Mouse (Mus musculus) spleen, adult 2 months (tissue): ENCODE data around the gene Msantd2. TPM values are rescaled to one million over a fixed set of nuclear protein-coding genes. Genes with fewer than 3 reads are reported as not detected.
A peak's percentile ranks its signal among the peaks of the same experiment; 100 is the strongest.

Source experiments
- DNase-seq, 2 experiments: peaks; one replicate each; pipeline versions ENCODE4 v3.0.0 to v3.0.0-alpha.2; 2012 to 2021; ENCODE audit warnings: low spot score in 2 of 2, low read depth in 1 of 2
- H3K27ac ChIP-seq: fragments of 200-500 bp; 2 replicates; pipeline ENCODE4 v1.5.1; 2012; ENCODE audit warnings: low read length, inconsistent platforms; ENCODE audit not compliant: insufficient read depth
- H3K27me3 ChIP-seq: fragments of 200-500 bp; 2 replicates; pipeline ENCODE4 v1.6.1; 2012; ENCODE audit warnings: mild to moderate bottlenecking, moderate library complexity, low read length, inconsistent platforms; ENCODE audit not compliant: control insufficient read depth, insufficient read depth
- H3K36me3 ChIP-seq: fragments of 200-500 bp; 2 replicates; pipeline ENCODE4 v1.6.1; 2012; ENCODE audit warnings: mild to moderate bottlenecking, low read length, inconsistent platforms; ENCODE audit not compliant: control insufficient read depth, insufficient read depth
- H3K4me1 ChIP-seq: fragments of 200-500 bp; 2 replicates; pipeline ENCODE4 v1.6.1; 2011; ENCODE audit warnings: inconsistent platforms; ENCODE audit not compliant: control insufficient read depth, insufficient read depth, insufficient read length
- H3K4me3 ChIP-seq: fragments of 200-500 bp; 2 replicates; pipeline ENCODE4 v1.5.1; 2011; ENCODE audit warnings: mild to moderate bottlenecking, inconsistent platforms; ENCODE audit not compliant: insufficient read depth, insufficient read length; ENCODE audit errors: extremely low read depth
- CTCF ChIP-seq: fragments of 200-500 bp; IDR thresholded peaks from 2 replicates; pipeline ENCODE4 v1.5.1; 2011; ENCODE audit warnings: mild to moderate bottlenecking, inconsistent platforms; ENCODE audit not compliant: insufficient read depth, insufficient read length, insufficient replicate concordance; ENCODE audit errors: extremely low read depth
- POLR2A ChIP-seq: fragments of 200-500 bp; IDR thresholded peaks from 2 replicates; pipeline ENCODE4 v1.6.1; 2011; ENCODE audit warnings: low read depth, low read length, inconsistent platforms
- WGBS: fragments of 180-500 bp; shearing (Covaris S2); methylation state at CpG from one replicate; pipeline ENCODE4 v1.1.7; 2018; 5-methylcytosine and 5-hydroxymethylcytosine counted together
- polyA plus RNA-seq: library from polyadenylated mRNA; depleted of rRNA; stranded (reverse); fragments of >200 nt; gene quantifications from 2 replicates; pipeline ENCODE4 v1.2.3, GENCODE M21; 2012

The Msantd2 gene
- polyA plus RNA-seq, 1 experiment, result 18.6 TPM

GRCm38 (mm10) chr9:37545847-37546452, 56.8 kb downstream of the Msantd2 start:
- no peak overlapping the region for H3K4me3 ChIP-seq
- no peak for DNase-seq
- TF ChIP-seq CTCF (no peak), POLR2A (no peak)
- peaks cover 2% of the 10 kb centered on the region; the same call in 1 of the 2 replicates for H3K27me3 ChIP-seq
- 93% methylated on average over 27 of the region's 27 CpGs for WGBS
- no peaks in the 10 kb centered on the region for H3K36me3 ChIP-seq
- peaks cover 4% of the 10 kb centered on the region; the same call in 1 of the 2 replicates for H3K4me1 ChIP-seq
- H3K27ac ChIP-seq, result no peak overlapping the region

GRCm38 (mm10) chr9:37546889-37547288, 57.8 kb downstream of the Msantd2 start:
- TF ChIP-seq POLR2A (no peak), CTCF (no peak)
- DNase-seq, result no peak
- H3K36me3 ChIP-seq, result no peaks in the 10 kb centered on the region
- no peak overlapping the region for H3K4me3 ChIP-seq
- H3K27me3 ChIP-seq, result peaks cover 2% of the 10 kb centered on the region; the same call in 1 of the 2 replicates
- 81% methylated on average over 1 of the region's 1 CpGs for WGBS
- no peak overlapping the region for H3K27ac ChIP-seq
- peaks cover 9% of the 10 kb centered on the region; the same call in 1 of the 2 replicates for H3K4me1 ChIP-seq

GRCm38 (mm10) chr9:37550435-37550834, 61.3 kb downstream of the Msantd2 start:
- peaks cover 6% of the 10 kb centered on the region; the same call in 1 of the 2 replicates for H3K27me3 ChIP-seq
- no peak for TF ChIP-seq POLR2A
- no peak overlapping the region for H3K27ac ChIP-seq
- no peak for DNase-seq
- no peak overlapping the region for H3K4me3 ChIP-seq
- peaks cover 20% of the 10 kb centered on the region for H3K4me1 ChIP-seq
- WGBS, result 100% methylated on average over 1 of the region's 1 CpGs
- H3K36me3 ChIP-seq, result no peaks in the 10 kb centered on the region

DNA sequence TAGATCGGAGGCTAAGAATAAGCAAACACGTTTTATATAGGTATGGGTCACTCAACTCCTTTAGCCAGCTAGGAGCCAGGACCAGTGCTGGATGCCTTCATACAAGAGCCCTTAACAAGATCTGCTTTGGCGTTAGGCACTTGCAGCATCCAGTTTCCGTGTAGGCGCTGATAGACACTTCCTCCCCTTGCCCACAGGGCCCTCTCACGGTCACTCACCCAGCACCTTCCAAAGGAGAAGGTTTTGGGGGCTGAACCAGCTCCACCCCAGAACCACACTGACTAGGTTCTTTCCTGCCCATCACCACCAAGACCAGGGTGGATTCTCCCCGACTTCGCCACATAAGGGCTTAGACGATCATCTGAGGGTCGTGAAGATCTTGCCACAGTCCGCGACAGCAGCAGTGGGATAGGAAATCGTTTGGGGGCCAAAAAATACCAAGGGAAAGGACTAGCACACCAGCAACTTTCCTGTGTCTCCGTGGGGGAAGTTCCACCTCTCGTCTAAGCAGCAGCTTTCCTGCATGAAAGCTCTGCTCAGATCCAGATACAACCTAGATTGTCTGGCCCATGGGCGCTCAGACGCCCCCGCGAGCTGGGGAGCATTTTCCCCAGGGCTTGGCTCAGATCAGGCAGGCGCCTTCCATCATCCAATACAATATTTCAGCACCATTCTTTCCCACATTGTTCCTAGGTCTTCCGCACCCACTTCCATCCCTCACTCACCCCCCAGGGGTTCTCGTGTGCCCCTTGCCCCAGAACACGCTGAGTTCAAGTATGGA, 62.8 kb downstream of the Msantd2 start:
- Histone ChIP-seq H3K27ac (no peak overlapping the region), H3K27me3 (peaks cover 6% of the 10 kb centered on the region; the same call in 1 of the 2 replicates), H3K4me1 (peaks cover 20% of the 10 kb centered on the region), H3K36me3 (no peaks in the 10 kb centered on the region), H3K4me3 (peak overlapping the region; percentile 59)
- no peak for DNase-seq
- no peak for TF ChIP-seq CTCF
- TF ChIP-seq POLR2A, result no peak
- 3% methylated on average over 23 of the region's 23 CpGs for WGBS

DNA sequence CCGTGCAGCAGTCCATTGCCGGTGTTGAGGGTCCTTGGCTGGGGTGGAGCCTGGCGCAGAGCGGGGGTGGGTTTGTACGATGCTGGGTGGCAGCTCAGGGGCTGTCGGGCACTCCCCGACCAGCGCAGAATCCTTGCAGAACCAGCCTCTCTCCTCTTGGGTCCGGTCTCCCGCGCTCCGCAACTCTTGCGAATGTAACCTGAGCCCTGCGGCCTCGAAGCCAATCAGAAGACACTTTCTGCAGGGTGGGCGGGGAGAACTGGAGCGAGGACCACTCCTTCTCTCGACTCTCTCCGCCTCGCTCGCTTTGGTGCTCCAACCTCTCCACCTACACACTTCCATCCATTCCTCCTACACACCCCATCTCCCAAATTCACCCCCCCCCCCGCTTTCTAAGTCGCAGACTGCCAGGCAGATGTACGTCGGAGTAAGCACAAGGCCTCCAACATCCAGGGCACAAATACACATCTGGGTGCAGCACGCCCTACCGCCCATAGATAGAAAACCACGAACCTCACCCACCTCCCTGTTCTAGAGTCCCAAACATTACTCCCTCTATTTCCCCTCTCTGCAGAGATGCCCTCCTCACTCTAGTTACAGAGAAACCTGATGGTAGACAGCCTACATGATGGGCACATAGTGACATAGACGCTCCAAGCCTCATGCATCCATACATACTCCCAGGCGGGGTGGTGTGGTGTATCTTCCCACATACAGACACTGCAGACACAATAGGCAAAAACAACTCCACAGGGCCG, 63.6 kb downstream of the Msantd2 start, which contains the start of gene Nrgn:
Nrgn (minus strand) TSS at position 369 of the 758 bp plus-strand sequence.
- Histone ChIP-seq H3K36me3 (no peaks in the 10 kb centered on the region), H3K27me3 (peaks cover 6% of the 10 kb centered on the region; the same call in 1 of the 2 replicates)
- WGBS, result 5% methylated on average over 31 of the region's 31 CpGs

GRCm38 (mm10) chr9:37554279-37554678, 65.2 kb downstream of the Msantd2 start:
- DNase-seq, result no peak
- Histone ChIP-seq H3K4me3 (no peak overlapping the region), H3K4me1 (peaks cover 20% of the 10 kb centered on the region)

More for the DNA sequence above, 63.6 kb downstream of the Msantd2 start, which contains the start of gene Nrgn:
- Histone ChIP-seq H3K27ac (no peak within 1 kb of the TSS), H3K4me3 (peak within 1 kb of the TSS; percentile 59), H3K4me1 (peaks cover 20% of the 10 kb centered on the region)
- DNase-seq, result peak in 1 of 2 experiments; percentile 50
- TF ChIP-seq POLR2A, result no peak
- TF ChIP-seq CTCF, result no peak

More at GRCm38 (mm10) chr9:37554279-37554678, 65.2 kb downstream of the Msantd2 start:
- peaks cover 6% of the 10 kb centered on the region; the same call in 1 of the 2 replicates for H3K27me3 ChIP-seq
- H3K36me3 ChIP-seq, result no peaks in the 10 kb centered on the region
- H3K27ac ChIP-seq, result no peak overlapping the region
- 15% methylated on average over 1 of the region's 1 CpGs for WGBS
- TF ChIP-seq POLR2A (no peak), CTCF (no peak)
